Mouse (Mus musculus): ENCODE results near the gene Cbl. TPM values are rescaled to one million over a fixed set of nuclear protein-coding genes. Genes with fewer than 3 reads are reported as not detected.

Cbl gene
- polyA plus RNA-seq, 1 experiment from 2014 or later, result 20.3 TPM

- Histone ChIP-seq H3K4me2 (replicated peaks) (no peak overlapping the region), H3K36me3 (no peaks in the 10 kb centered on the region), H3K27ac (no peak overlapping the region), H3K27me3 (peaks cover 8% of the 10 kb centered on the region), H3K4me3 (no peak overlapping the region), H3K4me1 (peaks cover 22% of the 10 kb centered on the region), H3K9me3 (no peaks in the 10 kb centered on the region), H3K9ac (no peak overlapping the region)
- no peak for ATAC-seq (ENCODE audit: insufficient number of reproducible peaks, insufficient read depth, low FRiP score, low TSS enrichment)
- 66% methylated on average over 3 of the region's 3 CpGs for WGBS
Observed at GRCm38 (mm10) chr9:44127351-44127801, 106.5 kb downstream of the Cbl start.

GRCm38 (mm10) chr9:44126746-44127145, 107.1 kb downstream of the Cbl start:
- no peaks in the 10 kb centered on the region for H3K36me3 ChIP-seq
- H3K9ac ChIP-seq, result no peak overlapping the region
- ATAC-seq (ENCODE audit: insufficient number of reproducible peaks, insufficient read depth, low FRiP score, low TSS enrichment), result no peak
- H3K9me3 ChIP-seq, result no peaks in the 10 kb centered on the region
- peaks cover 8% of the 10 kb centered on the region for H3K27me3 ChIP-seq
- H3K27ac ChIP-seq, result no peak overlapping the region
- 83% methylated on average over 3 of the region's 3 CpGs for WGBS
- no peak overlapping the region for H3K4me3 ChIP-seq
- peaks cover 22% of the 10 kb centered on the region for H3K4me1 ChIP-seq
- H3K4me2 ChIP-seq (replicated peaks), result no peak overlapping the region

- H3K4me1 ChIP-seq, result peaks cover 15% of the 10 kb centered on the region
- 35% methylated on average over 18 of the region's 18 CpGs for WGBS
- ATAC-seq (ENCODE audit: insufficient number of reproducible peaks, insufficient read depth, low FRiP score, low TSS enrichment), result no peak
- H3K27ac ChIP-seq, result no peak overlapping the region
- H3K27me3 ChIP-seq, result no peaks in the 10 kb centered on the region
- H3K4me2 ChIP-seq (replicated peaks), result peak overlapping the region; percentile 14; the same call in 1 of the 2 replicates
- H3K4me3 ChIP-seq, result no peak overlapping the region
- peak overlapping the region; percentile 38; the same call in 1 of the 2 replicates for H3K9ac ChIP-seq
- no peaks in the 10 kb centered on the region for H3K9me3 ChIP-seq
- H3K36me3 ChIP-seq, result no peaks in the 10 kb centered on the region
Observed at GRCm38 (mm10) chr9:44125546-44126428, 108.1 kb downstream of the Cbl start.

GRCm38 (mm10) chr9:44125026-44125425, 108.8 kb downstream of the Cbl start:
- H3K9ac ChIP-seq, result no peak overlapping the region
- H3K4me3 ChIP-seq, result no peak overlapping the region
- no peaks in the 10 kb centered on the region for H3K27me3 ChIP-seq
- no peak for ATAC-seq (ENCODE audit: insufficient number of reproducible peaks, insufficient read depth, low FRiP score, low TSS enrichment)
- H3K27ac ChIP-seq, result no peak overlapping the region
- H3K9me3 ChIP-seq, result no peaks in the 10 kb centered on the region
- no peaks in the 10 kb centered on the region for H3K36me3 ChIP-seq
- 20% methylated on average over 5 of the region's 5 CpGs for WGBS
- H3K4me1 ChIP-seq, result peaks cover 7% of the 10 kb centered on the region
- no peak overlapping the region for H3K4me2 ChIP-seq (replicated peaks)

- Histone ChIP-seq H3K27ac (no peak overlapping the region), H3K27me3 (no peaks in the 10 kb centered on the region), H3K36me3 (no peaks in the 10 kb centered on the region), H3K4me2 (replicated peaks) (no peak overlapping the region), H3K4me1 (peaks cover under 1% of the 10 kb centered on the region; the same call in 1 of the 2 replicates), H3K9me3 (no peaks in the 10 kb centered on the region), H3K4me3 (no peak overlapping the region), H3K9ac (no peak overlapping the region)
- no peak for ATAC-seq (ENCODE audit: insufficient number of reproducible peaks, insufficient read depth, low FRiP score, low TSS enrichment)
- 67% methylated on average over 6 of the region's 6 CpGs for WGBS
Observed at GRCm38 (mm10) chr9:44124317-44124716, 109.5 kb downstream of the Cbl start.

GRCm38 (mm10) chr9:44119948-44120465, 113.8 kb downstream of the Cbl start:
- H3K27ac ChIP-seq, result no peak overlapping the region

GRCm38 (mm10) chr9:44119011-44119410, 114.8 kb downstream of the Cbl start:
- no peak overlapping the region for H3K4me3 ChIP-seq
- WGBS, result 48% methylated on average over 5 of the region's 5 CpGs
- no peak overlapping the region for H3K4me2 ChIP-seq (replicated peaks)
- no peaks in the 10 kb centered on the region for H3K36me3 ChIP-seq
- no peak for ATAC-seq (ENCODE audit: insufficient number of reproducible peaks, insufficient read depth, low FRiP score, low TSS enrichment)
- H3K27me3 ChIP-seq, result no peaks in the 10 kb centered on the region
- no peaks in the 10 kb centered on the region for H3K9me3 ChIP-seq
- no peak overlapping the region for H3K9ac ChIP-seq
- no peaks in the 10 kb centered on the region for H3K4me1 ChIP-seq
- H3K27ac ChIP-seq, result no peak overlapping the region

More at GRCm38 (mm10) chr9:44119948-44120465, 113.8 kb downstream of the Cbl start:
- Histone ChIP-seq H3K4me2 (replicated peaks) (no peak overlapping the region), H3K27me3 (no peaks in the 10 kb centered on the region), H3K4me1 (no peaks in the 10 kb centered on the region), H3K36me3 (no peaks in the 10 kb centered on the region), H3K9ac (no peak overlapping the region), H3K9me3 (no peaks in the 10 kb centered on the region), H3K4me3 (no peak overlapping the region)
- 78% methylated on average over 8 of the region's 8 CpGs for WGBS
- ATAC-seq (ENCODE audit: insufficient number of reproducible peaks, insufficient read depth, low FRiP score, low TSS enrichment), result no peak

- Histone ChIP-seq H3K36me3 (no peaks in the 10 kb centered on the region), H3K27me3 (no peaks in the 10 kb centered on the region), H3K4me1 (peaks cover 4% of the 10 kb centered on the region; the same call in 1 of the 2 replicates), H3K27ac (no peak overlapping the region), H3K4me2 (replicated peaks) (no peak overlapping the region), H3K4me3 (no peak overlapping the region), H3K9me3 (no peaks in the 10 kb centered on the region), H3K9ac (no peak overlapping the region)
- ATAC-seq (ENCODE audit: insufficient number of reproducible peaks, insufficient read depth, low FRiP score, low TSS enrichment), result no peak
- 88% methylated on average over 4 of the region's 4 CpGs for WGBS
Observed at GRCm38 (mm10) chr9:44116182-44116581, 117.7 kb downstream of the Cbl start.

GRCm38 (mm10) chr9:44115599-44115998, 118.2 kb downstream of the Cbl start:
- H3K9ac ChIP-seq, result no peak overlapping the region
- H3K4me3 ChIP-seq, result no peak overlapping the region
- H3K9me3 ChIP-seq, result no peaks in the 10 kb centered on the region
- 88% methylated on average over 9 of the region's 9 CpGs for WGBS
- no peak overlapping the region for H3K4me2 ChIP-seq (replicated peaks)
- no peak overlapping the region for H3K27ac ChIP-seq
- H3K4me1 ChIP-seq, result peaks cover 8% of the 10 kb centered on the region
- no peak for ATAC-seq (ENCODE audit: insufficient number of reproducible peaks, insufficient read depth, low FRiP score, low TSS enrichment)
- H3K27me3 ChIP-seq, result no peaks in the 10 kb centered on the region
- H3K36me3 ChIP-seq, result 0 out of 2 replicates have a peak, but pooled peaks cover under 1% of the 10 kb centered on the region

- H3K36me3 ChIP-seq, result 0 out of 2 replicates have a peak, but pooled peaks cover 6% of the 10 kb centered on the region
- H3K4me2 ChIP-seq (replicated peaks), result no peak overlapping the region
- H3K27me3 ChIP-seq, result no peaks in the 10 kb centered on the region
- ATAC-seq (ENCODE audit: insufficient number of reproducible peaks, insufficient read depth, low FRiP score, low TSS enrichment), result no peak
- H3K9ac ChIP-seq, result no peak overlapping the region
- no peak overlapping the region for H3K27ac ChIP-seq
- 86% methylated on average over 2 of the region's 2 CpGs for WGBS
- no peaks in the 10 kb centered on the region for H3K9me3 ChIP-seq
- peaks cover 19% of the 10 kb centered on the region for H3K4me1 ChIP-seq
- no peak overlapping the region for H3K4me3 ChIP-seq
Observed at GRCm38 (mm10) chr9:44114453-44114852, 119.4 kb downstream of the Cbl start.

GRCm38 (mm10) chr9:44113105-44113789, 120.6 kb downstream of the Cbl start, which contains the start of the genes Gm49380 and Rnf26:
TSS of gene Gm49380 (minus strand) at chr9:44113500.
TSS of gene Rnf26 (minus strand) at chr9:44113517.
- peak within 1 kb of the TSS; percentile 84 for H3K27ac ChIP-seq
- peaks cover 31% of the 10 kb centered on the region for H3K4me1 ChIP-seq
- no peaks in the 10 kb centered on the region for H3K27me3 ChIP-seq
- under 1% methylated on average over 51 of the region's 51 CpGs for WGBS
- H3K9ac ChIP-seq, result peak within 1 kb of the TSS; percentile 87
- H3K9me3 ChIP-seq, result no peaks in the 10 kb centered on the region
- ATAC-seq (ENCODE audit: insufficient number of reproducible peaks, insufficient read depth, low FRiP score, low TSS enrichment), result peak; percentile 90
- peak within 1 kb of the TSS; percentile 58 for H3K4me2 ChIP-seq (replicated peaks)
- H3K36me3 ChIP-seq, result peaks cover 14% of the 10 kb centered on the region; the same call in 1 of the 2 replicates
- peak within 1 kb of the TSS; percentile 88 for H3K4me3 ChIP-seq
